Mouse (Mus musculus) layer of hippocampus, adult 2 months (tissue): ENCODE measurements around the gene Ube2e1. TPM values are rescaled to one million over a fixed set of nuclear protein-coding genes. Genes with fewer than 3 reads are reported as not detected.
A peak's percentile ranks its signal among the peaks of the same experiment; 100 is the strongest.
"Not testable (repeated sequence)": the region's sequence is repeated elsewhere in the genome, so short reads cannot be mapped to it uniquely, and the experiment has no call there.

Source experiments
- DNase-seq, 2 experiments: peaks; one replicate each; pipeline ENCODE4 v3.0.0; 2022; ENCODE audit warnings: low spot score in 2 of 2
- H3K27ac ChIP-seq: fragments of 200-600 bp; 2 replicates; pipeline ENCODE4 v1.8.1; 2022
- H3K4me3 ChIP-seq: fragments of 200-600 bp; 2 replicates; pipeline ENCODE4 v1.8.1; 2022; ENCODE audit warnings: mild to moderate bottlenecking
- CTCF ChIP-seq: fragments of 200-600 bp; conservative IDR thresholded peaks from 2 replicates; pipeline ENCODE4 v1.8.1; 2022; ENCODE audit warnings: antibody characterized with exemption, mild to moderate bottlenecking, moderate library complexity
- total RNA-seq, 2 experiments: library from RNA; stranded (reverse); gene quantifications; 2 replicates each; pipeline ENCODE4 v1.2.3; 2021

The Ube2e1 gene
- total RNA-seq, 2 experiments from 2014 or later = 114 to 115 TPM

DNA sequence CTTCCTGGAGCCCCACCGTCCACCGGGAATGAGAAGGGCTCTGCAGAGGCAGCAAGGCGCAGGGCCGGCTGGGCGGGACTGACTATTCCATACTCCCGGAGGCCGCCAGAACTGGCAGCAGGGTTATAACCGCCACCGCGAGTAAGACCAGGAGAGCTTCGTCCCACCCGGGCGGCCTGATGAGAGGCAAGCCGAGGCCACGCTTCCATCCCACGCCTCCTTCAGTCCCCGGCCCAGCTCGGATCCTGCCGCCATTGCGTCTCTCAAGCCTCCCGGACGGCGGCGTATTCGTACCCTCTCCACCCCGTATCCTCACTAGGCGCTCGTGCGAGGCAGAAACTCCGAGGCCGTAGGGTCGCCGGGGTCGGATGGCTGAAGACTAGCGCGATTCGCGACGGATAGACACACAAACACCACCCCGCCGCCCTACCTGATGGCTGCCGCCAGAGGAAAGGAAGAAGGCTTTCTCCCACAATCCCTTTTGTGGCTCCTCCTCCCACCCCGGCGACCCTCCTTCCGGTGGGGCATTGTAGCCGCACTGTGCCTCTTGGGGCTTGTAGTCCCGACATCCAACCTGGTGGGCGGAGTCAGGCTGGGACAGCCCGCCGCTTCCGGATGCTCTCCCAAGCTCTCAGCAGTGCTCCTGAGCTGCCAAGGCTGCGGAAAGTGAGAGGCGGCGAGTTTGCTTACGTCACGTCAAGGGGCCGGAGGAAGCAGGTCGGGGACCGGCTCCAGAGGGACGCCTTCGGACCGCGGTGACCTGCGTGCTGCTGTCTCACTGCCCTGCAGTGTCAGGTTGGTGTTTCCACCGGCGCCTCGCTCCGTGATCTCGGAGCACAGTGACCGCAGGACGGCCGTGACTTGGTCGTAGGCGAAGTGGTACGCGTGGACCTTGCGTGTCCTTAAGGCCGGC lies 60.9 kb downstream of the Ube2e1 start, which contains the start of the genes Nkiras1 and Rpl15:
Nkiras1 (plus strand) TSS at position 608 of the 913 bp plus-strand sequence.
Rpl15 (minus strand) TSS at position 863 of the 913 bp plus-strand sequence.
- peak; percentile 97 to 100 for DNase-seq
- peak within 1 kb of the TSS; percentile 72 for H3K4me3 ChIP-seq
- peak; percentile 63 for TF ChIP-seq CTCF
- H3K27ac ChIP-seq = peak within 1 kb of the TSS; percentile 94

DNA sequence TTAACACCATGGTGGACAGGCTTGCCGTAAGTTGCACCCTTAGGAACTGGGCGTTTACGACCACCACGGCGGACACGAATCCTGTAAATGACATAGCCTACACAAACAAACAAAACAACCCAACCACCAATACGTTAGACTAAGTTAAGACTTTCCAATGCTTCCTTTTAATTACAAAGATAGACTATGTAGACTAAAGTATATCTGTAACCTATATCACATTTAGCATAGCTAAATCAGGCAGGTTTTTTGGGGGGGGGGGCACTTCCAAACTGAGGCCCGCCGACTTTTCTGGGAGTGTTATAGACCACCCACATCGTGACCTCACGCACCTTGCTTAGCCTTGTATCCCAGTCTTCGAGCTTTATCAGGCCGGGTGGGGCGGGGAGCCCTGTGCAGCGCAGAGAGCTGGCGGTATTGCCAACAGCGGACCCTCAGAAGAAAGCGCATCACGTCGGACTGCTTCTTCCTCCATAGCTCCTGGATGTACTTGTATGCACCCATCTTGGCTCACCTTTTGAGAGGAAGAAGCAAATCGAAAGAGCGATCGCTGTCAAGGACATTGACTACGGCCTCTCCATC lies 61.6 kb downstream of the Ube2e1 start:
- peak overlapping the region; percentile 94 for H3K27ac ChIP-seq
- DNase-seq = not testable (repeated sequence)
- peak overlapping the region; percentile 72 for H3K4me3 ChIP-seq

DNA sequence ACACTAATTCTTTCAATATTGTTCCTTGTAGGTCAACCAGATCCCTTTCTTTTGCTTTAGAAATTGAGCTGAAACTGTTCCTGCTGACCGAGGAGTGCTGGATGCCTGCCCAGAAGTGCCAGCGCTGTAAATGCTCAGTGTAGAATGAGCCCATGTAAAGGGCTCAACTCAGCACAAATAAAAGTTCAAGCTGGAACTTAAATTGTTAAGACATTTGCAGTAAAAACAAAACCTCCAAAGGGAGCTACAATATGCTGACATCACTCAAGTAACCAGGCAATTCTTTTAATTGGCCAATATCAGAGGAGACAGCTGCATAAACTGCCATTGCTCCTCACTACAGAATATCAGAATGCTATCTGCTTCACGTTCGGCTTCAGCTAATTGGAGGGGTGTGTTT lies 68.2 kb downstream of the Ube2e1 start:
- no peak for DNase-seq
- no peak overlapping the region for H3K27ac ChIP-seq
- TF ChIP-seq CTCF = no peak
- H3K4me3 ChIP-seq = no peak overlapping the region

DNA sequence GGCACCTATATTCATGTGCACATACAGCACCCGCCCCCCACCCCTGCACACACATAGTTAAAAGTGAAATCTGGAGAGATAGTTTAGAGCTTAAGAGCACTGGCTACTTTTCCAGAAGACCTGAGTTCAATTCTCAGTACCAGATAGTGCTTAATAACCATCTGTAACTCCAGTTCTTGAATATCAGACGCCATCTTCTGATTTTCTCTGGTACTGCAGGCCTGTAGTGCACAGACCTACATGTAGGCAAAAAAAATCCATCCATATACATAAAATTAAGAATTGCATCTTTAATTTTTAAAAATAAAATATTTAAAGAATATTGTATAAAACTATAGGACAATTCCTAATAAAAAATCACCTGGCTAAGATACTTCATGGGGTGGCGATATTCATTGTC lies 70.5 kb downstream of the Ube2e1 start:
- peak; percentile 41 for TF ChIP-seq CTCF
- no peak for DNase-seq

DNA sequence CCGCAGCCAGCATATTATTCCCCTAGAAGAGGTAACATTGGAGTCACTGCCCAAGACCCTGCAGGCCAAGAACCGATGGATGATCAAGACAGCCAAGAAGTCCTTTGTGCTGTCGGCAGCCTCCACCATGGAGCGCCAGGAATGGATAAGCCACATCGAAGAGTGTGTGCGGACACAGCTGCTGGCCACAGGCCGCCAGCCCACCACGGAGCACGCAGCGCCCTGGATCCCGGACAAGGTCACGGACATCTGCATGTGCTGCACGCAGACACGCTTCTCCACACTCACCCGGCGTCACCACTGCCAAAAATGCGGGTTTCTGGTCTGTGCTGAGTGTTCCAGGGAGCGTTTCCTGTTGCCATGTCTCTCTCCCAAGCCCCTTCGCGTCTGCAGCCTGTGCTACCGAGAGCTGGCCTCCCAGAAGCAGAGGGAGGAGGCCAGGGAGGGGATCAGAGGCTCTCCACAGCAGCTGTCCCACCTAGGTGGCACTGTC lies 89.0 kb downstream of the Ube2e1 start:
- no peak overlapping the region for H3K4me3 ChIP-seq
- no peak for DNase-seq
- TF ChIP-seq CTCF = no peak
- no peak overlapping the region for H3K27ac ChIP-seq

More for the DNA sequence above, 70.5 kb downstream of the Ube2e1 start:
- no peak overlapping the region for H3K4me3 ChIP-seq
- no peak overlapping the region for H3K27ac ChIP-seq

DNA sequence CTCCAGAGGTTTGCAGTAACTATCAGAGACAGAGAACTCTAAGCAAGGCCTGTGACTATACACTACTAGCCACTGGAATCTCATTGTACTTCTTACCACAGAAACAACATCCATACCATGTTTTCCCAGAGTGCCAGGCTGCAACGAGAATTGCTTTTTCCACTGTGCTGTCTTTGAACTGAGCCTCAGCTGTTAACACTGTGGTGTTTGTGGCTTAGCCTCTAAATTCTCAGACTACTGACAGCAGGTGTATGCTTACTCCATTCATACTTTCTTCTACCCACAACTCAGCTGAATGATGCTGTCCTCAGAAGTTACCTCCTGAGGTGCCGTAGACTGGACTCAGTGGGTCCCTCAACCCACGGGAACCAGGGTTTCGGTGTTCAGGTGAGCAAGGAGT lies 89.9 kb downstream of the Ube2e1 start:
- no peak for TF ChIP-seq CTCF

DNA sequence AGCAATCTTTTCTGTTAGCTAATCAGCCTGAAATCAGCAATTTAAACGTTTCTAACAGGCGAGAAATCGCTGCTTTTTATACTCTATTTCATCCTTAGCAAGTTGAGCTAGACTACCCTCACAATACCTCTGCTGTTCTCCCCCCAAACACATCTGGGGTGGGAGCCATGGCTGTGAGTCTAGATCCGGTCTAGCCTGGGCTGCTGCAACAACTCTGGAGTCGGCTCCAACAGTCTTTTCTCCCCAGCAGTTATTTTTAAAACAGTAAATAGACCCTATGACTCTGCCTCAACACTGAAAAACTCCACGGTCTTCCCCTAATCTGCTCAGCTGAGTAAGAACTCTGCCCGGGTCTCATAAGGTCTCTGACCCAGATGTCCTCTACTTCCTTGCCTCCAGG lies 91.5 kb downstream of the Ube2e1 start:
- H3K4me3 ChIP-seq = no peak overlapping the region
- no peak for TF ChIP-seq CTCF
- DNase-seq = no peak
- H3K27ac ChIP-seq = no peak overlapping the region

More for the DNA sequence above, 89.9 kb downstream of the Ube2e1 start:
- no peak overlapping the region for H3K27ac ChIP-seq
- no peak overlapping the region for H3K4me3 ChIP-seq
- no peak for DNase-seq

DNA sequence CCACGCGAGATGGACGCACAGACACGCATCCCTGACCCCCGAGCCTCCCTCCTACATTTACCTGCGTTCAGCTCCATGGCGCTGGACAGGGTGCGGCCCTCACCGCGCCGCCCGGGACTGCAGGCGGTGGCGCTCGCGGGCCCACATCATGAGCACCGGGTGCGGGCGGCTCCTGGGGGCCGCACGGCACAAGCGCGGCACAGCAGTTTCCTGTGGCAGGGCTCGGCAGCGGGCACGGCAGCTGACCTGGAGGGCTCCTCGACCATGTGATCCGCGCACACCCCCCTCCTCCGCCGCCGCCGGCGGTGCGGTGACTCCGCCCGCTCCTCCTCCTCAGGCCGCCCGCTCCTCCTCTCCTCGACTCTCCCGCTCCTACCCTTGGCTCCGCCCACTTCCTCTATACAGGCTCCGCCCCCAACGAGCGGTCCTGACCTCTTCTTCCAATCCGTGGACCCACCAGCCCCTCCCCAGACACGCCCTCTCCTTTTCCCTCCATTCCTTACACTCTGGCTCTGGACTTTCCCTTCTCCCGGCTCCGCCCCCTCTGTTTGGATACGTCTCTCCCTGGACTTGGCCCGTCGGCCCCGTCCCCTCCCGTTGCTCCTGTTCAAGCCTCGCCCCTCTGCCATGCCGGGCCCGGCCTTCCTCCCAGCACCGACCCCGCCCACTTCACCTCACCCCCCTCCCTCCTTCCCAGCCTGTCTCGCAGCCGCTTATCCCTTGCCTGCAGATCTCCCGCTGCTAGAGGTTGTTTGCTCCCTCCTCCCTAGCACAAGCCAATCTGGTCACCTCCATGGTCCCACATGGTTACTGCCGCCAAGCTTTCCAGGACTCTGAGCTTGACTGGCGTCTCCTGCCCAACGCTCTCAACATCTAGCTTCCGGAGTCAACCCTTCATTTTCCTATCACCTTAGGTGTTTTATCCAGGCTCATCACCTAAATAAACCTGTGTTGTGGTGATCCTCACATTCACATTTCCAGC lies 92.6 kb downstream of the Ube2e1 start, which contains the start of gene Nr1d2:
Nr1d2 (minus strand) TSS at position 378 of the 982 bp plus-strand sequence.
- H3K27ac ChIP-seq = peak within 1 kb of the TSS; percentile 100
- peak within 1 kb of the TSS; percentile 78 for H3K4me3 ChIP-seq
- DNase-seq = peak; percentile 95 to 98
- TF ChIP-seq CTCF = 0 out of 2 replicates have a peak, but pooled peaks have one; percentile 29

DNA sequence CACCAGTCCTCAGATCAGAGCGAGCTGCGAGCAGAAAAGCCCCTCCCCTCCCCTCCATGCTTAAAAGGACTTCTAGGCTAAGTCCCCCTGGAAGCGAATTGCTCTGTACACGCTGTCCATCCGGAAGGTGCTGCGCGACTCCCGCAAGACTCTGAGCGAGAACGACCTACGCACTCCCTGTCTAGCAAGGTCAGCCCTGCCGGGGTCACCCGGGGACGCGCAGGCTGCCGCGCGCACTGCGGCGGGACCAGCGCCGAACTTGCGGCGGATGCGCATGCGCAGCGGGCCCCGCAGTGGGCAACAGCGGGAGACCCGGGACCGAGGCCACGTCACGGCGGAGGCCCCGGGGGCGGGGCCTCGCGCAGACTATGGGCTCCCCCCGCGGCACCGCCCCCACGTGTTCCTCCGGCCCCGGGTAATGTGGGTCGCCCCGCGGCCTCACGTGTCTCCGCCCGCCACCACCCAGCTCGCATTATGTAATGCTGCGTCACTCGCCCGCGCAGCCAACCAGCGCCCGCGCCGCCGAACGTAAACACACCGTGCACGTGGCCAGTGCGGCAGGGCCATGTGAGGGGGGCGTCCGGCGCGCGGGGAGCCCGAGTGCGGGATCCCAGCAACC lies 93.4 kb downstream of the Ube2e1 start:
- peak; percentile 95 to 97 for DNase-seq

DNA sequence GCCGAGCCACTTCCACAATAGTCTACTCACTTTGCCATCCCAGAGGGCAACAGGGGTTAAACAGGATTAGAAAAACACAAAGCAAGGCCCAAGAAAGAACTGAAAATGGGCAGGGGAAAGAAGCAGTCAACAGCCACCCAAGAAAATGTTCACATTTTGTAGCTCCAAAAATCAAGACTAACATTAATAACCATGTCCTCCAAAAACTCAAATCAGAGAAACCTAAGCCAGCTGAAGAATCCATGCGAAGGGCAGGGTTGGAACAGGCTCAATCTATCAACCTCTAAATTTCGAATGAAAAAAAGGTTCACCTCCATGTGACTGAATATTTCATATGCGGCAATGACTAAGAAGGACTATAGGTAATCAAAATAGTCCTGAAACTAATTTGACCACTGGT lies 94.3 kb downstream of the Ube2e1 start:
- H3K4me3 ChIP-seq = peak overlapping the region; percentile 78
- peak overlapping the region; percentile 100 for H3K27ac ChIP-seq

More for the DNA sequence above, 93.4 kb downstream of the Ube2e1 start:
- TF ChIP-seq CTCF = no peak
- Histone ChIP-seq H3K4me3 (peak overlapping the region; percentile 78), H3K27ac (peak overlapping the region; percentile 100)

DNA sequence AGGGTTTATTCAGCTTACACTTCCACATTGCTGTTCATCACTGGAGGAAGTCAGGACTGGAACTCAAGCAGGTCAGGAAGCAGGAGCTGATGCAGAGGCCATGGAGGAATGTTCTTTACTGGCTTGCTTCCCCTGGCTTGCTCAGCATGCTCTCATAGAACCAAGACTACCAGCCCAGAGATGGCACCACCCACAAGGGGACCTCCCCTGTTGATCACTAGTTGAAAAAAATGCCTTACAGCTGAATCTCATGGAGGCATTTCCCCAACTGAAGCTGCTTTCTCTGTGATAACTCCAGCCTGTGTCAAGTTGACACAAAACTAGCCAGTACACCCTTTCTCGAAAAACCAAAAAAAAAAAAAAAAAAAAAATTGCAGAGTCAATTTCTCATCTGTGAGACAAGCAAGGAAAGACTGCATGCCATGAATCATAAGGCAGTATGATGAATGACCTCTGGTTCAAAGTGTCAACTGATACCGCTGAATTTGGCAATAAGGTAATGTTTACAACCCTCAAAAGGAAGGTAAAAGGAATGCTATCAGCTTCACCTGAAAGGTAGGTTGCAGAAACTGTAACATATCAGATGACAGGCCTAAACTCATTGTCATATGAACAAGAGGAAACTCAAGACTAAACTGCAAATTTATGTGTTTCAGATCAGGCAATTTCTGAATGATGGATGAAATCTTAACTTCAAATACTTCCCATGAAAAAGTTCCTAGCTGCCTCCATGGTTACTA lies 95.0 kb downstream of the Ube2e1 start:
- DNase-seq, H3K4me3 ChIP-seq: not testable (repeated sequence)

More for the DNA sequence above, 94.3 kb downstream of the Ube2e1 start:
- TF ChIP-seq CTCF = no peak
- no peak for DNase-seq

More for the DNA sequence above, 95.0 kb downstream of the Ube2e1 start:
- H3K27ac ChIP-seq = not testable (repeated sequence)
